In genomic region chr11:108064401-108064800, GRCm38 (mm10) we compare ENCODE assay signal across 21 mouse cellular contexts.
DNase-seq lines count a peak whose midpoint lies in the region; ATAC-seq and TF ChIP-seq lines count a peak whose summit lies in the region.
"Had no signal": no experiment of that assay in that cellular context is flagged by ENCODE, and none has a peak within 500 bp of the region (broad histone marks: within the 10 kb centered on the region; RNA-seq: fewer than 3 reads in every experiment).

No protein-coding gene starts in this region.

- H3K36me3 ChIP-seq in forebrain, postnatal 0 days (ENCODE audit: insufficient read depth): no peaks in the 10 kb centered on the region
- no peaks in the 10 kb centered on the region for H3K36me3 ChIP-seq in forebrain, embryonic 16.5 days (ENCODE audit: control insufficient read depth, insufficient read depth)
- H3K36me3 ChIP-seq: heart, embryonic 13.5 days; limb, embryonic 12.5 days; liver, embryonic 13.5 days; midbrain, embryonic 12.5 days had no signal

- intact Hi-C loops in heart, postnatal 10 days (cut with DNase I): no loop called here

- H3K27me3 ChIP-seq in forebrain, postnatal 0 days (ENCODE audit: insufficient read depth, low read length): no peaks in the 10 kb centered on the region
- H3K27me3 ChIP-seq in forebrain, embryonic 16.5 days (replicated peaks; ENCODE audit: control insufficient read depth, insufficient read depth, low read length): no peaks in the 10 kb centered on the region
- H3K27me3 ChIP-seq: forebrain, embryonic 13.5 days; heart, embryonic 13.5 days; limb, embryonic 12.5 days; liver, embryonic 13.5 days; midbrain, embryonic 12.5 days had no signal

- DNase-seq in forebrain, postnatal 0 days: peak; percentile 10
- peak; percentile 12 to 27 for DNase-seq in heart, adult 9 months (ENCODE audit: low spot score in 2 of 2)
- no peak for DNase-seq in heart, postnatal 10 days
- DNase-seq in lung, postnatal 36 days: peak; percentile 46
- DNase-seq in lung, postnatal 4 days: no peak
- DNase-seq in fibroblast of lung, adult 2 months (ENCODE audit: low read depth): peak; percentile 46
- no peak for DNase-seq in ovary, postnatal 10 days (ENCODE audit: low spot score)
- DNase-seq: cerebellum, adult 11 months; cerebellum, postnatal 14 days; gastrocnemius, postnatal 14 days; kidney, adult 9 months; kidney, postnatal 4 days; liver, embryonic 13.5 days; lung, postnatal 14 days; retina, postnatal 1 day had no signal

- TF ChIP-seq CTCF in forebrain, postnatal 0 days (IDR thresholded peaks at IDR 0.05; ENCODE audit: low read depth): no peak

- H3K9ac ChIP-seq in forebrain, postnatal 0 days: no peak overlapping the region
- no peak overlapping the region for H3K9ac ChIP-seq in forebrain, embryonic 16.5 days (replicated peaks; ENCODE audit: low read depth, low read length)
- H3K9ac ChIP-seq: forebrain, embryonic 13.5 days; heart, embryonic 13.5 days; limb, embryonic 12.5 days; liver, embryonic 13.5 days; midbrain, embryonic 12.5 days had no signal

- WGBS in forebrain, postnatal 0 days: 74% methylated on average over 3 of the region's 3 CpGs
- 83% methylated on average over 3 of the region's 3 CpGs for WGBS in forebrain, embryonic 16.5 days

- H3K4me2 ChIP-seq in forebrain, postnatal 0 days (ENCODE audit: low read depth): no peak overlapping the region
- no peak overlapping the region for H3K4me2 ChIP-seq in forebrain, embryonic 16.5 days (ENCODE audit: low read length)
- H3K4me2 ChIP-seq: forebrain, embryonic 13.5 days; heart, embryonic 13.5 days; limb, embryonic 12.5 days; liver, embryonic 13.5 days; midbrain, embryonic 12.5 days had no signal

- H3K4me3 ChIP-seq in forebrain, postnatal 0 days (ENCODE audit: low read depth, low read length): no peak overlapping the region
- no peak overlapping the region for H3K4me3 ChIP-seq in forebrain, embryonic 16.5 days (replicated peaks; ENCODE audit: low read length)
- H3K4me3 ChIP-seq: forebrain, embryonic 13.5 days; heart, embryonic 13.5 days; limb, embryonic 12.5 days; liver, embryonic 13.5 days; midbrain, embryonic 12.5 days had no signal

- no peaks in the 10 kb centered on the region for H3K4me1 ChIP-seq in forebrain, postnatal 0 days (ENCODE audit: insufficient read depth)
- H3K4me1 ChIP-seq in forebrain, embryonic 16.5 days (replicated peaks; ENCODE audit: control insufficient read depth, insufficient read depth, low read length): no peaks in the 10 kb centered on the region
- H3K4me1 ChIP-seq: forebrain, embryonic 13.5 days; liver, embryonic 13.5 days; midbrain, embryonic 12.5 days had no signal

- H3K9me3 ChIP-seq in forebrain, postnatal 0 days (ENCODE audit: low read length): no peaks in the 10 kb centered on the region
- H3K9me3 ChIP-seq in forebrain, embryonic 16.5 days (ENCODE audit: control insufficient read depth, low read length): no peaks in the 10 kb centered on the region
- H3K9me3 ChIP-seq: forebrain, embryonic 13.5 days; heart, embryonic 13.5 days; limb, embryonic 12.5 days; liver, embryonic 13.5 days; midbrain, embryonic 12.5 days had no signal

- H3K27ac ChIP-seq in forebrain, postnatal 0 days (ENCODE audit: low read depth, low read length): no peak overlapping the region
- no peak overlapping the region for H3K27ac ChIP-seq in forebrain, embryonic 16.5 days (ENCODE audit: low read length)
- H3K27ac ChIP-seq: forebrain, embryonic 13.5 days; heart, embryonic 13.5 days; limb, embryonic 12.5 days; liver, embryonic 13.5 days; midbrain, embryonic 12.5 days had no signal

- ATAC-seq in forebrain, postnatal 0 days: peak; percentile 23; the same call in 1 of the 2 replicates
- no peak for ATAC-seq in forebrain, embryonic 16.5 days
- ATAC-seq: activated CD4-positive, CD25-positive, alpha-beta regulatory T cell, adult 4 months; forebrain, embryonic 13.5 days had no signal

Comparison
In these comparisons a context has a peak if more than half of its experiments do, and no peak if none do; other contexts are left out.
1. DNase-seq: peak in forebrain, postnatal 0 days (single experiment), heart, adult 9 months (2 of 2), lung, postnatal 36 days (single experiment) and fibroblast of lung, adult 2 months (single experiment); none in heart, postnatal 10 days (0 of 2), lung, postnatal 4 days (0 of 2) and ovary, postnatal 10 days (single experiment).